Mouse (Mus musculus): ENCODE data around the gene Aagab.

Aagab gene

GRCm38 (mm10) chr9:63672797-63673493, 70.5 kb downstream of the Aagab start:
- no peak for DNase-seq (ENCODE audit: low read depth, low spot score)

GRCm38 (mm10) chr9:63673494-63673805, 71.0 kb downstream of the Aagab start:
- no peak for DNase-seq (ENCODE audit: low read depth, low spot score)

GRCm38 (mm10) chr9:63674613-63675012, 72.2 kb downstream of the Aagab start:
- no peak for DNase-seq (ENCODE audit: low read depth, low spot score)

GRCm38 (mm10) chr9:63677621-63678020, 75.2 kb downstream of the Aagab start:
- no peak for DNase-seq (ENCODE audit: low read depth, low spot score)

- DNase-seq (ENCODE audit: low read depth, low spot score), result no peak
Measured at GRCm38 (mm10) chr9:63678076-63678475, 75.6 kb downstream of the Aagab start.

GRCm38 (mm10) chr9:63682301-63682700, 79.8 kb downstream of the Aagab start:
- no peak for DNase-seq (ENCODE audit: low read depth, low spot score)

GRCm38 (mm10) chr9:63682943-63683342, 80.5 kb downstream of the Aagab start:
- DNase-seq (ENCODE audit: low read depth, low spot score), result no peak

- DNase-seq (ENCODE audit: low read depth, low spot score), result no peak
Measured at GRCm38 (mm10) chr9:63684277-63684676, 81.8 kb downstream of the Aagab start.

GRCm38 (mm10) chr9:63685352-63685751, 82.9 kb downstream of the Aagab start:
- DNase-seq (ENCODE audit: low read depth, low spot score), result no peak

- no peak for DNase-seq (ENCODE audit: low read depth, low spot score)
Measured at GRCm38 (mm10) chr9:63687413-63688015, 85.1 kb downstream of the Aagab start.

GRCm38 (mm10) chr9:63690511-63690910, 88.1 kb downstream of the Aagab start:
- no peak for DNase-seq (ENCODE audit: low read depth, low spot score)

- no peak for DNase-seq (ENCODE audit: low read depth, low spot score)
Measured at GRCm38 (mm10) chr9:63691960-63692359, 89.5 kb downstream of the Aagab start.

All from retina, postnatal 7 days (tissue).